Mouse (Mus musculus) olfactory bulb, adult 2 months (tissue): ENCODE results near the gene Fmn2. TPM values are rescaled to one million over a fixed set of nuclear protein-coding genes. Genes with fewer than 3 reads are reported as not detected.

ENCODE experiments used
- H3K27ac ChIP-seq: fragments of 200-500 bp; 2 replicates; pipeline ENCODE4 v1.5.1; 2012; ENCODE audit warnings: low read depth, low read length; ENCODE audit not compliant: insufficient read depth
- H3K4me1 ChIP-seq: fragments of 200-500 bp; 2 replicates; pipeline ENCODE4 v1.6.1; 2012; ENCODE audit warnings: low read length; ENCODE audit not compliant: control insufficient read depth, insufficient read depth
- H3K4me3 ChIP-seq: fragments of 200-500 bp; 2 replicates; pipeline ENCODE4 v1.5.1; 2012; ENCODE audit warnings: mild to moderate bottlenecking, low read depth, low read length, moderate library complexity; ENCODE audit not compliant: insufficient read depth
- CTCF ChIP-seq: fragments of 200-500 bp; IDR thresholded peaks from 2 replicates; pipeline ENCODE4 v1.5.1; 2012; ENCODE audit warnings: low read depth, mild to moderate bottlenecking, low read length, moderate library complexity; ENCODE audit not compliant: insufficient read depth
- POLR2A ChIP-seq: fragments of 200-500 bp; IDR thresholded peaks from 2 replicates; pipeline ENCODE4 v1.6.1; 2012; ENCODE audit warnings: mild to moderate bottlenecking, low read depth, low read length, moderate library complexity; ENCODE audit not compliant: insufficient read depth
- WGBS: fragments of 180-500 bp; shearing (Covaris S2); methylation state at CpG from one replicate; pipeline ENCODE4 v1.1.7; 2018; 5-methylcytosine and 5-hydroxymethylcytosine counted together
- polyA plus RNA-seq: library from polyadenylated mRNA; stranded (reverse); fragments of >200 nt; gene quantifications from 2 replicates; pipeline ENCODE4 v1.2.4, GENCODE M21; 2012; ENCODE audit warnings: low replicate concordance; ENCODE audit not compliant: missing spikeins, insufficient read depth, insufficient read length

Fmn2 gene
- polyA plus RNA-seq, 1 experiment = 291 TPM

DNA sequence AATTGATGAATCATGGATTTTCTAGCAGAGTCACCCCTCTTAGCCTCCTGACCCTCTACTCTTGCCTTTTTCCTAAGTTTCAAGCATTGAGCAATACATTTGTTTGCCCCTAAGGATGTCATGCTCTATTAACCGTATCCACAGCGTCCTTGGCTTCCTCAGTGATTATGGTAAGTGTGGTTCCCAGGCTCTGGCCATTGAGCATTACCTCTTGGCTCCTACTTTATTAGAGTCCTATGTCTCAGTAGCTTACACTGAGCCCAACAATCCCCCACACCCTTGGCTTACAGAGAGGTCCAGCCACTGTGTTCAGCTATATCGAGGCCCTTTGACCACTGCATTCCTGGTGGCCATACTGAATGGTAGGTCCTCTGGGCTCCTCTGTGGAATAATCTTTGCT, 265.2 kb downstream of the Fmn2 start:
- Histone ChIP-seq H3K4me3 (no peak overlapping the region), H3K27ac (no peak overlapping the region), H3K4me1 (no peaks in the 10 kb centered on the region)
- TF ChIP-seq CTCF (no peak), POLR2A (no peak)
- WGBS = 88% methylated on average over 3 of the region's 3 CpGs

DNA sequence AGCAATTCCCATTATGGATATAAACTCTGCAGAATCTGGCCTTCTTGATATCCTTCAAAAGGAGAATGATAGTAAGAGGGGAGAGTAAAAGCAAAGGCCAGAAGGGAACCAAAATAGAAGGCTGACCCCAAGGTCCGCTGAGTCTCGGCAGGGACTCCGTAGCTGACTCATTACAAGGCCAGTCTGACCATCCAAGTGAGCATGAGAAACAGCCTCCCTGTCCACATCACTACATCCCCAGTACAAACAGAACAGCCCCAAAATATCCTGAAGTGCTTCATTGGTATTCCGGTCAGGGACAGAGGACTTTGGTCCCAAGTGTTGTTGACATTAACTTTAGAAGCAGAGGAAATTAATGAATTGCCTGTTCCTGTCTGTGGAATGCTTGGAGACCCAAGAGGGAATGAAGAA, 270.3 kb downstream of the Fmn2 start:
- Histone ChIP-seq H3K4me1 (no peaks in the 10 kb centered on the region), H3K27ac (no peak overlapping the region), H3K4me3 (no peak overlapping the region)
- WGBS = 78% methylated on average over 4 of the region's 4 CpGs
- no peak for TF ChIP-seq CTCF
- TF ChIP-seq POLR2A = no peak

DNA sequence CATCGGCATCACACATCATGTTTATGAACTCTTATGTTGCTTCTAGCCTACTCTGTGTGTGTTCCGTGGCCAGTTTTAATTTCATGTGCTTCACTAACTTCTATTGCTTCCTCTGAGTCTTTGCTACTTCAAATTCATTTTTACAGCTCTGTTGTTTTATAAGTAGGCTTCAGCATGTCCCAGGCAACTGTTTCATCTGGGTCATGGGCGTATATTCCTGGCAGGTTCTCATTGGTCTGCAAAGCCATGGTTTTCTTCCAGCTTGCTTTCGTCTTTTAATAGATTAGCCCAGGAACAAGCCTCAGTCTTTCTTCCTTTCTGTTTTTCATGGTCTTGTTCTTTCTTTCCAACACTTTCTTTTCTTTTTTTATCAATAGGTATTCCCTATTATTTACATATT, 279.4 kb downstream of the Fmn2 start:
- Histone ChIP-seq H3K4me1 (no peaks in the 10 kb centered on the region), H3K27ac (no peak overlapping the region), H3K4me3 (no peak overlapping the region)
- TF ChIP-seq POLR2A (no peak), CTCF (no peak)
- 66% methylated on average over 4 of the region's 4 CpGs for WGBS

DNA sequence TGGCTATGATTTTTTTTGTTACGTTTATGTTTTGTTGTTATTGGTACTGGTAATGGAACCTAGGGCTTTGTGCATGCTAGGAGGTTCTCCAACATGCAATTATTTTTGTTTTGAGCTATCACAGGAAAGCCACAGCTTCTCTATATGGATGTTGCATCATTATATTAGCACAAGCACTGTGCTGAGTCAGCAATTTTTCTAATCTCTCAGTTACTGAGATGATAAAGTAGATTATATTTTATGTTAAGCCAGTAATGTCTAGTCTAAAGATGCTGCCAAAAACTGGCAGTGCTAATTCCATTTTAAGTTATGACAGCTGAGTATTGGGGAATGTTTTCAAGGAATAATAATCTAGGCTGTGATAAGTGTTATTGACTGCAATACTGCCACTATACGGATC, 287.0 kb downstream of the Fmn2 start:
- Histone ChIP-seq H3K4me1 (no peaks in the 10 kb centered on the region), H3K4me3 (no peak overlapping the region), H3K27ac (no peak overlapping the region)
- TF ChIP-seq CTCF = no peak
- TF ChIP-seq POLR2A = no peak
- WGBS = 98% methylated on average over 2 of the region's 2 CpGs

DNA sequence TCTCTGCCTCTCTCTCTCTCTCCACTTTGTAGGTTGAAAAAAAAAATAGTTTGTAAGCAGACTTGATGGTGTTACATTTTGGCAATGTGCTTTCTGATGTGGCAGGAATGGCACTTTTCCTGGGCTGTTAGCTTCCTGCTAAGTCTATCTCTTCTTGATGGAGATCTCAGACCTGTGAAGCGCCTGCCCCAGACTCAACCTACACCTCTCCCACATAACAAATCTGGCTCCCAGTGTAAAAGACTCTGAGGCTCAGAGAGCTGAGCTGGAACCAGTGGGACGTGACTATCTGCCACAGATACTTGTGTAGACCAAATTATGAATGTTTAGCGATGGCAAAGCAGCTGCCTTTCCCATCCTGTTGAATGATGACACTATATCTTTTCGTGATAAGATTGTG, 310.2 kb downstream of the Fmn2 start:
- no peak overlapping the region for H3K4me3 ChIP-seq
- H3K4me1 ChIP-seq = no peaks in the 10 kb centered on the region
- TF ChIP-seq CTCF = no peak
- TF ChIP-seq POLR2A = no peak
- H3K27ac ChIP-seq = no peak overlapping the region
- 90% methylated on average over 4 of the region's 4 CpGs for WGBS

DNA sequence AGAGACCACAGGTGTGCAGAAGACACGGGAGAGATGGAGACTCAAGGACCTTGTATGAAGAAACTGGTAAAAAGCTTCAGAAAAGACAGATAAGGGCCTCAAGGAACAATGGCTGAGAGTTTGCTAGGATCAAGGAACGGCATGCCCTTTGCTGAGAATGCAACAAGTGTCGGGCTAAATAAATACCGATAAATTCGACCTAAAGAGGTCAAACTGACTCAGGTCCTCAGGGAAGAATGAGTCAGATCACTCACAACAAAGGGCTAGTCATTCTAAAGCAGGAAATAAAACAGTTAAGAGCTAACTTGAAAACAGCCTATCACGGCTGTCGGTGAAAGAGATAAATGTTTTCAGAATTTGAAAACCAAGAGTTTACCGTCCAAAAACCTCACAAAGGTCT, 324.9 kb downstream of the Fmn2 start:
- WGBS = 72% methylated on average over 8 of the region's 8 CpGs
- Histone ChIP-seq H3K4me1 (no peaks in the 10 kb centered on the region; the same call in 1 of the 2 replicates), H3K27ac (no peak overlapping the region), H3K4me3 (no peak overlapping the region)
- no peak for TF ChIP-seq CTCF
- no peak for TF ChIP-seq POLR2A

DNA sequence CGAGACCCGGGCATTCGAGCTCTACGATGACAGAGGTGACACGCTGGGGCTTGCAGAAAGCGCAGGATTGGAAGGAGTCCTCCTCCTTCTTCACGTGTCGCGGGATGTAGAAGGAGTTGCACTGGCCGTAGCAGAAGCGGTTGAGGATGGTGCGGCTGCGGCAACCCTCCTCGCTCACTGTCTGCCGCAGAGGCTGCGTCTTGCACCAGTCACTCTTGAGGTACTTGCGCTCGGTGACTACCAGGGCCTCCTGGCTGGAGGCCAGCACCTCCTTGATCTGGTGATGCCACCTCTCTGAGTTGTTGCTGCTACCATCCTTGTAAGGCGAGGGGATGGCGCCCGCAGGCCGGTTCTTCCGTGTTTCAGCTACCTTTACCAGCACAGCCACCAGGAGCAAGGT, 335.2 kb downstream of the Fmn2 start:
- TF ChIP-seq POLR2A (no peak), CTCF (no peak)
- no peak overlapping the region for H3K4me3 ChIP-seq
- WGBS = 96% methylated on average over 23 of the region's 23 CpGs
- no peak overlapping the region for H3K27ac ChIP-seq
- no peaks in the 10 kb centered on the region for H3K4me1 ChIP-seq

DNA sequence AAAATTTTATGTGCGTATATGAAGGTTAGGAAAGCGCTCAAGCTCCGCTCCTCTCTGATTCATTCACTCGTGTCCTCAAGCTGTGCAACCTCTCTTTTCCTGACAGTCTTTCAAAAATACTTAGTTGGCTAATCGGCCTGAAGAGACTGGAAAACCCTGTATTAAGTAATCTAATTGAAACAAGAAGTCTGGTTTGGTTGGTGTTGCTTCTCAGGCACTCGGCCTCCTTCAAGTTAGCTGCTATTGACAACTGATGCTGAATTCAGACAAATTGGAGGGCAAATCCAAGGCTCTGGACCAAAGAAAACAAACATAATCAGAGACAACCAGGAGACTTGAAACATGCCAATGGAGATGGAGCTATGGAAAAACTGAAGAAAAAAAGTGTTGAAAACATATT, 343.2 kb downstream of the Fmn2 start:
- TF ChIP-seq POLR2A = no peak
- TF ChIP-seq CTCF = no peak
- Histone ChIP-seq H3K4me3 (no peak overlapping the region), H3K27ac (no peak overlapping the region), H3K4me1 (no peaks in the 10 kb centered on the region)
- whole genome bisulfite sequencing = 78% methylated on average over 6 of the region's 6 CpGs

DNA sequence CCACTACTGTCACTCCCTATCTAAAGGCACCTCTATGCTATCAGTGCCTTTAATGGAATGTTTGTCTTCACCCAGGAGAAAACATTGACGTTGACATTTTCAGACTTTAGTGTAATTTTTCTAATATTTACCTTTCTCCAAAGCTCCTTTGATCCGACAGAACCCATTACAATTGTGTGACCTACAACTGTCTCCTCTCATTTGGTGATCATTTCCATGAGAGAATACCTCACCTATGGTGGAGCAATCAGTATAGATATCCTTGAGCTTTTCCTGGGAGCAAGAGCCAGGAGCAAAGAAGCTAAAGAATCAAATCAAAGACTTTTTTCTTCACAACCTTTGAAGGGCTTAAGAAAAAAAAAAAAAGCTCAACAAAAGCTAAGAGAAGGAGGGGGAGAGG, 354.6 kb downstream of the Fmn2 start:
- no peak overlapping the region for H3K4me3 ChIP-seq

DNA sequence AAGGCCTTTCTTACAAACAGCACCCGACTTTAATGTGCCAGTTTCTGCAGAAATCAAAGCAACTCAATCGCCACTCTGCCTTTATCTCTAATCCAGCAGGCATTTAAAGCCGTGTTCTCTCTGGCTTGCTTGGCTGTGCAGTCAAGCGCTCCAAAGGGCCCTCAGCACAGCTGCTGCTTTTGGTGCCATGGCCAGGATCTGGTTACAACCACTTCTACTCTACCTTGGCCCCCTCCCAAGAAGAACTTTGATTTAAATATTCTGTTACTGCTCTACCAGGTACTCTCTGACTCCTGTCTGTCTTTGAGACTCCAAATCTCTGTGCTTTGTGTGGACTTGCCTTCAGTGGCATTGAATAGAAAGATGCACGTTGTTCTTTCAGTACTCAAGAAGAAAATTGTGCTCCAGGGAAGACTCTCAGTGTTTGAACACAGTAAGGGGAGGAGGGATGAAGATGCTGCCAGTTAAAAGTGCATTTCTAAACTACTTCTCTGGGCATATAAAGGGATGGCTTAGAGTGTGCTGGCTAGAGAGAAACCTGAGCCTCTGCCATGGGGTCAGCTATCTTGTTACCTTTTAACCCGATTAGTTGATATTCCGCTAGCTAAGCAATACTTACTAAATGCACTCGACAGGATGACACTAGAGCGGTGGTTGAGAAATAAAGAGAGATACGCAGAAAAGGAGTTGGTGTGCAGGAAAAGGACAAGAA, 358.9 kb downstream of the Fmn2 start:
- Histone ChIP-seq H3K27ac (no peak overlapping the region), H3K4me1 (no peaks in the 10 kb centered on the region), H3K4me3 (no peak overlapping the region)
- WGBS = 71% methylated on average over 10 of the region's 10 CpGs
- no peak for TF ChIP-seq POLR2A
- no peak for TF ChIP-seq CTCF

More for the DNA sequence above, 354.6 kb downstream of the Fmn2 start:
- no peaks in the 10 kb centered on the region for H3K4me1 ChIP-seq
- WGBS = 78% methylated on average over 2 of the region's 2 CpGs
- H3K27ac ChIP-seq = no peak overlapping the region
- TF ChIP-seq POLR2A = no peak
- TF ChIP-seq CTCF = no peak

Other genes with a start within 250 kb of the Fmn2 start
- gene Olfr419, start 249.8 kb upstream of the Fmn2 start, polyA plus RNA-seq = not detected in 2 replicates
- gene Mptx1, start 171.3 kb upstream of the Fmn2 start, polyA plus RNA-seq = not detected in 2 replicates
- gene Olfr417, start 136.7 kb upstream of the Fmn2 start, polyA plus RNA-seq = not detected in 2 replicates
- gene Olfr248, start 110.8 kb upstream of the Fmn2 start, polyA plus RNA-seq = not detected in 2 replicates
- gene Olfr414, start 77.8 kb upstream of the Fmn2 start, polyA plus RNA-seq = not detected in 2 replicates
- not detected in 2 replicates for gene Olfr220, start 59.7 kb upstream of the Fmn2 start, polyA plus RNA-seq